Mouse (Mus musculus) forebrain, embryonic 12.5 days (tissue): Measurements from ENCODE around the gene Tex21. TPM values are rescaled to one million over a fixed set of nuclear protein-coding genes. Genes with fewer than 3 reads are reported as not detected.

Source experiments
- ATAC-seq: fragments of 200-750 bp; cut with Nextera tagmentation; 2 replicates; pipeline ENCODE4 v1.8.0; 2017; ENCODE audit warnings: moderate TSS enrichment; ENCODE audit not compliant: low FRiP score
- H3K27ac ChIP-seq: fragments of 300-500 bp; sonication (generic); 2 replicates; pipeline ENCODE4 v1.5.1; 2016; ENCODE audit warnings: mild to moderate bottlenecking
- H3K27me3 ChIP-seq: fragments of 300-500 bp; sonication (generic); 2 replicates; pipeline ENCODE4 v1.6.1; 2016; ENCODE audit warnings: mild to moderate bottlenecking
- H3K36me3 ChIP-seq: fragments of 300-500 bp; sonication (generic); replicated peaks from 2 replicates; pipeline ENCODE4 v1.6.1; 2016; ENCODE audit warnings: mild to moderate bottlenecking
- H3K4me1 ChIP-seq: fragments of 300-500 bp; sonication (generic); 2 replicates; pipeline ENCODE4 v1.6.1; 2016
- H3K4me2 ChIP-seq: fragments of 300-500 bp; sonication (generic); 2 replicates; pipeline ENCODE4 v1.6.1; 2016; ENCODE audit warnings: mild to moderate bottlenecking, moderate library complexity
- H3K4me3 ChIP-seq: fragments of 300-500 bp; sonication (generic); replicated peaks from 2 replicates; pipeline ENCODE4 v1.5.1; 2016; ENCODE audit warnings: mild to moderate bottlenecking
- H3K9ac ChIP-seq: fragments of 300-500 bp; sonication (generic); 2 replicates; pipeline ENCODE4 v1.6.1; 2016; ENCODE audit warnings: mild to moderate bottlenecking
- H3K9me3 ChIP-seq: fragments of 300-500 bp; sonication (generic); 2 replicates; pipeline ENCODE4 v1.6.1; 2016
- WGBS: fragments of 180-500 bp; shearing (Covaris S2); methylation state at CpG from one replicate; pipeline ENCODE4 v1.1.7; 2016; 5-methylcytosine and 5-hydroxymethylcytosine counted together
- polyA plus RNA-seq: library from polyadenylated mRNA; unstranded; fragments of >200 nt; fragmentation: Nextera tagmentation; extraction: Ambion mirVana; gene quantifications from 2 replicates; pipeline ENCODE4 v1.2.1, GENCODE M21; 2016

Tex21 gene
- polyA plus RNA-seq, 1 experiment from 2014 or later, result not detected

DNA sequence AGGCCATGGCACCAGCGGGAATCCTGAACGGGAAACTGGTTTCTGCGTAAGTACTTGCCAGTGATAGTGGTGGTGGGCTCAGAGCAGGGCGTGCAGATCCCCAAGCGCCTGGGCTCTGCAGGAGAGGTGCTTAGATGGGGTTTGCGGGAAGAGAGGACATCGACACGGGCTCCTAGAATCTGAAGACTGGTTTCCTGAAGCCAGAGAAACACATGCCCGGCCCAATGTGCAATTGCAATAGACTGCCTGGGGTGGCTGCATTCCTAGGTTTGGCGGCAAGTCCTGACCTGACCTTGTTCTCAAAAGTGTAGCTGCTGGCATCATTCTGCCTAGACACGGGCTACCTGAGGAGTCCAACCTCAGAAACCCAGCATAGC lies 8.9 kb upstream of the Tex21 start:
- peak; percentile 21; the same call in 1 of the 2 replicates for ATAC-seq
- Histone ChIP-seq H3K4me3 (peak overlapping the region; percentile 58), H3K4me1 (peaks cover 11% of the 10 kb centered on the region), H3K9ac (peak overlapping the region; percentile 66), H3K27ac (0 out of 2 replicates have a peak overlapping the region, but pooled peaks have one; percentile 69), H3K9me3 (no peaks in the 10 kb centered on the region), H3K4me2 (peak overlapping the region; percentile 94), H3K27me3 (peaks cover 4% of the 10 kb centered on the region; the same call in 1 of the 2 replicates), H3K36me3 (no peaks in the 10 kb centered on the region)
- under 1% methylated on average over 11 of the region's 11 CpGs for WGBS

DNA sequence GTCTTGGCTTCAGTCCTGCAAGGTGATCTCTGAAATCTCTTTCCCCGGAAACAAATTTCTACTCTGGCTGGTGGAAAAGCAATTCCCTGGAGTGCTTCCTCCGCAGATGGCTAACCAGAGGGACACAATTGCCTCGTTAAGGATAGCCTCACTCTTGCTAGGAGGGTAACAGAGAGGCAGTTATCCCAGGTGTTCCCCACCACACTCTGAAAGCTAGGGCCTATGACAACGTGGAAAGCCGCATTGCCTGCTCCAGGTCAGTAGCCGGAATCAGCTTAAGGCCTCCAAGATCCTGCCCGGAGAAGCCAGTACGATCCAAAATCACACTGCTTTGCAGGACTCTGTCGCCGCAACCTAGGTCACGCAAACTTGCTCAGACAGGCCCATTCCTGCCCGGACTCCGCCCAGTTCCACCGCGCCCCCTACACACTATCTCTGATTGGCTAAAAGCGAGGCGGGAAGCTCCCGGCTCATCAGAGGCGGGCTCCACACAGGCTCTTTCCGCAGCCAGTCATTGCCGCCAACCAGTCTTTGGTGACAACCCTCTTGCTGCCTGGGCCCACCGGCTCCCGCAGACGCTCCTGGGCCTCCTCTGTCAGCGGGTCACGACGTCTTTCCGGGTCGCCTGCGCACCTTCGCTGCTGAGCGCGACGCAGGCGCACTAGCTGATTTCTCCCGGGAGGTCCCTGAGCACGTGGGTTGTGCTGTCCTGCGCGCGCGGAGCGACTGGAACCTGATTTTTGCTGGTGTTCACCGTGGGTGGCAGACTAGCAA lies 8.4 kb upstream of the Tex21 start, which contains the start of gene Mthfd1:
Gene Mthfd1 (plus strand): TSS at position 574 of the 774 bp plus-strand sequence.
- peak within 1 kb of the TSS; percentile 94 for H3K4me2 ChIP-seq
- H3K27me3 ChIP-seq, result peaks cover 4% of the 10 kb centered on the region; the same call in 1 of the 2 replicates
- H3K27ac ChIP-seq, result peak within 1 kb of the TSS; percentile 69; the same call in 1 of the 2 replicates
- H3K9me3 ChIP-seq, result no peaks in the 10 kb centered on the region
- H3K4me3 ChIP-seq, result peak within 1 kb of the TSS; percentile 58
- ATAC-seq, result peak; percentile 100
- peaks cover 11% of the 10 kb centered on the region for H3K4me1 ChIP-seq
- H3K36me3 ChIP-seq, result no peaks in the 10 kb centered on the region
- 2% methylated on average over 43 of the region's 43 CpGs for WGBS
- peak within 1 kb of the TSS; percentile 66 for H3K9ac ChIP-seq

DNA sequence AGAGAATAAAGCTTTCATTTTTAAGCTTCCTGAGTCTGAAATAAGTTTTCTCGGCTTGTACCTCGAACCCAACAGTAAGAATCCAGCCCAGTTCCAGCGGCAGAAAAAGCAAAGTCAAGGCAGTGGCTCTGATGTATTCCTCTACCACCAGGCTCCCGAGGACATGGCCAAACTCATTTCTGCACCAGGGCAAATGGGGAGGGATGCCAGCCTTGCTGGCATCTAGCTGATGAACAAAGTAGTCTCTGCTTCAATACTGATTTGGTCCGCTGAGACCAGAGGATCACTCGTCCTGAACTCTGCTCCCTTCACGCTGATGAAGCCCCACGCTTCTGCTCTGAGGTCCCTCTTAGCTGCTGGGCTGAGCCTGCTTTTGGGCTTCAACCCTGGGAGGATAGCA lies 7.4 kb upstream of the Tex21 start:
- Histone ChIP-seq H3K4me2 (no peak overlapping the region), H3K9me3 (no peaks in the 10 kb centered on the region), H3K36me3 (no peaks in the 10 kb centered on the region), H3K9ac (no peak overlapping the region), H3K27ac (no peak overlapping the region), H3K4me1 (peaks cover 11% of the 10 kb centered on the region), H3K27me3 (peaks cover 4% of the 10 kb centered on the region; the same call in 1 of the 2 replicates), H3K4me3 (no peak overlapping the region)
- WGBS, result 80% methylated on average over 8 of the region's 8 CpGs
- no peak for ATAC-seq

DNA sequence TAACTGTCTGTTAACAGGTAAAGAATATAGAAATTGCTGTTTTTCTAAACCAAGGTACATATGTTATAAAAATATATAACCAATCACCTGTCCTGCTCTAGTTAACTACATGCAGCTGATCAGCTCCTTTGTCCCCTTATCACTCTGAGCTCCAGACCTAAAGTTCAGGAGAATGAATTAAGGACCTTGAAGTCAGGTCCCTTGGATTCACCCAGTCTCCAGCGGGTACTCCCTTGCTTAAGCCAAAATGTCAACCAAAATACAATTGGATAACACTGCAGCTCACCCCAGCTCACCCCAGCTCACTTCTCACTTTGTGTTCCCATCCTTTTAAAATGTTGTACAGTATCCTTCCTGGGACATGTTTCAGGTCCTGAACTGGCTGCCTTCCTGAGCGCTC lies 7.0 kb upstream of the Tex21 start:
- 82% methylated on average over 2 of the region's 2 CpGs for WGBS
- Histone ChIP-seq H3K4me3 (no peak overlapping the region), H3K4me1 (peaks cover 11% of the 10 kb centered on the region), H3K4me2 (no peak overlapping the region), H3K27ac (no peak overlapping the region), H3K9ac (no peak overlapping the region), H3K36me3 (no peaks in the 10 kb centered on the region), H3K27me3 (peaks cover 4% of the 10 kb centered on the region; the same call in 1 of the 2 replicates), H3K9me3 (no peaks in the 10 kb centered on the region)
- no peak for ATAC-seq

DNA sequence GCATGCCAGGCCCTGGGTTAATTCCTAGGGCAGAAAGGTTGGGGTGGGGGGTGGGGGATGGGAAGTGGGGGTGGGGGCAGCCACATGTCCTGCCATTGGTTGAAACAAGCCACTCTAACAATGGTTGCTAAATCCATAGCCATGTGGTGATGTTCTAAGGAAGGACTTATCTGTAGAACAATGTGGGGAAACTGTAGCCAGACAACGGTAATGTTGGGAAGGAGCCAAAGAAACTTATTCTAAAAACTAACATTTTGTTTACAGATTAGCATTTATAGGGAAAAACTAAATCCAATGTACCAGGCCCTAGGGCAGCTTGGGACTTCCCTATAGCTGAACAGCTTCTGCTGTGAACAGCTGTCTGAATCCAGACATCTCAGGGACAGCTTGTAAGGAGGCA lies 6.5 kb upstream of the Tex21 start:
- H3K9me3 ChIP-seq, result no peaks in the 10 kb centered on the region
- no peak overlapping the region for H3K4me3 ChIP-seq
- H3K4me1 ChIP-seq, result peaks cover 11% of the 10 kb centered on the region
- peaks cover 4% of the 10 kb centered on the region; the same call in 1 of the 2 replicates for H3K27me3 ChIP-seq
- H3K4me2 ChIP-seq, result no peak overlapping the region
- no peak overlapping the region for H3K9ac ChIP-seq
- WGBS, result 78% methylated on average over 1 of the region's 1 CpGs
- no peak for ATAC-seq
- no peak overlapping the region for H3K27ac ChIP-seq
- H3K36me3 ChIP-seq, result no peaks in the 10 kb centered on the region

DNA sequence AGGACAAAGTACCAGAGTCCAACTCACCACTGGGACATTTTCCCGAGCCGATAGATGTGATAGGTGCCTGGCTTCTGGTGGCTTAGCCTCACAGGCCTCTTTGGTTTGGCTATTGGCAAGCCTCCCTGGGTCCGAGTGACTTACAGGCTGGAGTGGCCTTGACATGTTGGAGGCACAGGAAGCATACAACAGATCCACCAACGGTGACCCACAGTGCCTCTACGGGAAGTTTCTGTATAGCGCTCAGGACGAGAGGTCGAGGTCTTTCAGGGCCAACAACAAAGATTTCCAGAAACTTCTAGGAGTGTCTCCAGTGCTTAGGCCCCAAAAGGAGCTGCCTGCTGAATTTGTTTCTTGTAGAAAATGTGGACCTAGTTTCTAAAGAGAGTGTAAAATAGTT lies 1.6 kb downstream of the Tex21 start:
- no peak overlapping the region for H3K27ac ChIP-seq
- no peaks in the 10 kb centered on the region for H3K27me3 ChIP-seq
- WGBS, result 91% methylated on average over 8 of the region's 8 CpGs
- no peak overlapping the region for H3K4me2 ChIP-seq
- H3K36me3 ChIP-seq, result no peaks in the 10 kb centered on the region
- no peak overlapping the region for H3K4me3 ChIP-seq
- no peaks in the 10 kb centered on the region for H3K4me1 ChIP-seq
- no peak for ATAC-seq
- no peaks in the 10 kb centered on the region for H3K9me3 ChIP-seq
- H3K9ac ChIP-seq, result no peak overlapping the region

DNA sequence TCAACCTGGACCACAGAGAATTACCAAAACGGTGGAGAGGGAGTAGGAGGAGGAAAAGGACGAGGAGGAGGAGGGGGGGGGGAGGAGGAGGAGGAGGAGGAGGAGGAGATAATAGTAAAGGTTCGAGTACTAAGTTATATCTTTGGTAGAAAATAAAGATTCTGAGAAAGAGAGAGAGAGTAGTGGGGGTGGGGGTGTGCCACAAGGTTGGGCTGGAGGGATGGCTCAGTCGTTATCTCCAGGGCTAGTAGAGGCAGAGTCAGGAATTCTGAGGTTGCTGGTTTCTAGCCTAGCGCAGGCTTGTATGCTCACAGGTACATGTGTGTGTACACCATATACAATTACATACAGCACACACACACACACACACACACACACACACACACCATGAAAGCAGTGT lies 4.7 kb downstream of the Tex21 start:
- WGBS, result 64% methylated on average over 5 of the region's 5 CpGs
- Histone ChIP-seq H3K4me2 (no peak overlapping the region), H3K4me1 (no peaks in the 10 kb centered on the region), H3K4me3 (no peak overlapping the region), H3K27me3 (no peaks in the 10 kb centered on the region), H3K36me3 (no peaks in the 10 kb centered on the region), H3K9me3 (no peaks in the 10 kb centered on the region), H3K27ac (no peak overlapping the region), H3K9ac (no peak overlapping the region)
- no peak for ATAC-seq

DNA sequence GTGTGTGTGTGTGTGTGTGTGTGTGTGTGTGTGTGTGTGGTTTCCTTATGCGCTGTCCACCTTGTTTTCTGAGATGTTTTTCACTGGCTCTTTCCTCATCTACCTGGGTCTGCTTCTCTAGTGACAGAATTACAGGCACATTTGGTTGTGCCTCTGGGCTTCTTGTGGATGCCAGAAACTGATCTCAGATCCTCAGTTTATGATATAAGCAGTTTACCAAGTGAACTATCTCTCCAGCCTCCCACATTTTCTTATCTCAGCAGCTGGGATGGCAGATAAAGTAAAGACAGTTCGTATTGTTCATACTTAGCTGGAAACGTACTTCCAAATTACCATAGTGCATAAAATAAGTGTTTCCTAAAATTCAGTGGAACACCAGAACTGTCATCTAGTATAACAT lies 5.5 kb downstream of the Tex21 start:
- Histone ChIP-seq H3K27me3 (no peaks in the 10 kb centered on the region), H3K4me2 (no peak overlapping the region), H3K27ac (no peak overlapping the region), H3K9me3 (no peaks in the 10 kb centered on the region), H3K36me3 (no peaks in the 10 kb centered on the region), H3K4me3 (no peak overlapping the region), H3K9ac (no peak overlapping the region), H3K4me1 (no peaks in the 10 kb centered on the region)
- no peak for ATAC-seq
- 92% methylated on average over 3 of the region's 3 CpGs for WGBS

DNA sequence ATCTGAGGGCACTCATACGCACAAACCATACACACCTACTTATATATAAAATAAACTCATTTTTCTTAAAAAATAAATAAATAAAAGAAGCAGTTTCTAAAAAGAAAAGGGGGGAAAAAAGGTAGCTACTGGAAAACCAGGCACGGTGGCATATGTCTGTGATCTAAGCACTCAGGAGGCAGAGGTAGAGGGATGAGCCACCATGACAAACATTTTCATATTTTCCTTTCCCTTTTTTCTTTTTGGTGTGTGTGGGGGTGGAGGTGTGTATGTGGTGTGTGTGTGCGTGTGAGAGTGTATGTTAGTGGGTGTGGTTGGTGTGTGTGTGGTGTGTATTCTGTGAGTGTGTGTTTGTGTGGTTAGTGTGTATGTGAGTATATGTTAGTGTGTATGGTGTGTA lies 5.9 kb downstream of the Tex21 start:
- Histone ChIP-seq H3K4me3 (no peak overlapping the region), H3K4me2 (no peak overlapping the region), H3K36me3 (no peaks in the 10 kb centered on the region), H3K9ac (no peak overlapping the region), H3K27me3 (no peaks in the 10 kb centered on the region), H3K27ac (no peak overlapping the region), H3K9me3 (no peaks in the 10 kb centered on the region), H3K4me1 (no peaks in the 10 kb centered on the region)
- no peak for ATAC-seq
- 93% methylated on average over 3 of the region's 3 CpGs for WGBS

DNA sequence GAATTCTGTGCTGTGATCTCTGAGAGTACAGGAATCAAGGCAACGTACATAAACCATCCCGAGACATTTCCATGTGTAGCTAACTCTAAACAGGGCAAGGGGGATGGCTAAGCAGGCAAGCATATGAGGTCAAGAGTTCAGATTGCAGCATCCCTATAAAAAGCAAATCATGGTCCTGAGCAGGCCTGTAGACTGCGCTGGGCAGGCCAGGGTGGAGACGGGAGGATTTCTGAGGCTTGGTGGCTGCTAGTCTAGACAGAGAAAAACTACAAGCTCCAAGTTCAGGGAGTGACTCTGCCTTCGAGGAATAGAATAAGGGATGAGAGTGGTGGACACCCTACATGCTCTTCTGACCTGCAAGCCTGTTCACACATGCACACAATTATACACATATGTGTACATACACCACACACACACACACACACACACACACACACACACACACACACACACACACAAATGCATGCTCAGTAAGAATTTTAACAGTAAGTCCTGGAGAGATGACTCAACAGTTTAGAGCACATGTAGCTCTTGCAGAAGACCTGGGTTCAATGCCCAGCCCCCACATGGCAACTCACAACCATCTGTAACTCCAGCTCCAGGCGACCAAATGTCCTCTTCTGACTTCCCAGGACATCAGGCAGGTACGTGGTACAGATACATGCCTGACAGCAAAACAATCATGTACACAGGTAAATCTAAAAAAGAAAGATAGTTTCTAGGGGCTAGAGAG lies 6.5 kb downstream of the Tex21 start:
- no peaks in the 10 kb centered on the region for H3K4me1 ChIP-seq
- H3K9ac ChIP-seq, result no peak overlapping the region
- H3K4me3 ChIP-seq, result no peak overlapping the region
- ATAC-seq, result no peak
- no peaks in the 10 kb centered on the region for H3K9me3 ChIP-seq
- H3K36me3 ChIP-seq, result no peaks in the 10 kb centered on the region
- 84% methylated on average over 7 of the region's 7 CpGs for WGBS
- H3K27ac ChIP-seq, result no peak overlapping the region
- no peaks in the 10 kb centered on the region for H3K27me3 ChIP-seq
- no peak overlapping the region for H3K4me2 ChIP-seq

DNA sequence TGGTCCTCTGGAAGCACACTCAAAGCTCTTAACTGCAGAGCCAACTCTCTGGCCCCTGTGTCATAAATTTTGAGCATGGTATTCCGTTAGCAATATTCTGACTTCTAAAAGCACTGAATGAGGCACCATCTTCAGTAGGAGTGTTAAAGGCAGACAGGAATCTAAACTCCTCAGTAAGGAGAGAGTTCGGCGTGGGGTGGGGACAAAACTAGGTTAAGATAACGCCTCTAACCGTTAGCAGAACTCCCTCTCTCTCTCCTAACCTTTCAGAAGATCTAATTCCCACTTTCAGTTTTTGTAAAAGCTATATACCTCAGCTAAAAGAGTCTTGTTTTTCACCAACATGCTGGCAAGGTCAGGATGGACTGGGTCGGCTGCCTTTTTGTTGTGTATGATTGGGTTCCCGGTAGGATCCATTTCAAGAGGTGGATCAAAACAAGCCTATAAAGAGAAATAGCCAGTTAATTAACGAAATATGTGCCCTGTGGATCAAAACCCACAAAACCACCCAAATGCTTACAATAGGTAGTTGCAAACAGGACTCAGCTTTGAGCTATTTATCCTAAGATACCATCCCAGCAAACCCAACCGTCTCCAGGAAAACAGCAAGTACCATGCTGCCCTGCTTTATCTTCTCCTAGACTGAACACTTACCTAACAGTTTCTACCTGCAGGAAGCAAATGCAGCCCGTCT lies 7.3 kb downstream of the Tex21 start:
- Histone ChIP-seq H3K9me3 (no peaks in the 10 kb centered on the region), H3K36me3 (no peaks in the 10 kb centered on the region), H3K27ac (no peak overlapping the region), H3K4me2 (no peak overlapping the region), H3K4me1 (no peaks in the 10 kb centered on the region), H3K27me3 (no peaks in the 10 kb centered on the region), H3K9ac (no peak overlapping the region), H3K4me3 (no peak overlapping the region)
- WGBS, result 72% methylated on average over 10 of the region's 10 CpGs
- ATAC-seq, result no peak

DNA sequence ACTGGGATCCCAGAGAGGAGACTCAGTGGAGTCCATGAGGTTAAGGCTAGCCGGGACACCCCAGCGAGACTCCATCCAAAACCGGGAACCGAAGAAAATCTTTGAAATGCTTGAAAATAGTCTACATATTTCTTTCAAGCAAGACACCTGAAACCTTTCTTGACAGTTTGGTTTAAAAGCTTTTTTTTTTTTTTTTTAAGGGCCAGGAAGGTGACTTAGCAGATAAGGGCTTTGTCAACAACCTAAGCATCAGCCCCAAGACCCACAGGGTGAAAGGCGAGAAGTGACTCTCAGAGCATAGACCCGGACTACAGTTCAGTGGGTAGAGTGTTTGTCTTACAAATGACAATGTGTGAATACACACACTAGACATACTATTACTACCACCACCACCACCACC lies 11.3 kb downstream of the Tex21 start:
- WGBS, result 97% methylated on average over 6 of the region's 6 CpGs

More for the DNA sequence above, 11.3 kb downstream of the Tex21 start:
- no peaks in the 10 kb centered on the region for H3K4me1 ChIP-seq
- no peak overlapping the region for H3K4me3 ChIP-seq
- ATAC-seq, result no peak
- no peaks in the 10 kb centered on the region for H3K27me3 ChIP-seq
- H3K27ac ChIP-seq, result no peak overlapping the region
- no peaks in the 10 kb centered on the region for H3K36me3 ChIP-seq
- H3K9me3 ChIP-seq, result no peaks in the 10 kb centered on the region
- no peak overlapping the region for H3K9ac ChIP-seq
- no peak overlapping the region for H3K4me2 ChIP-seq
